Mouse (Mus musculus) testis, adult 2 months (tissue): ENCODE data around the gene Ipmk. TPM values are rescaled to one million over a fixed set of nuclear protein-coding genes. Genes with fewer than 3 reads are reported as not detected.

Experiments used
- H3K27ac ChIP-seq: fragments of 200-500 bp; 2 replicates; pipeline ENCODE4 v1.5.1; 2012; ENCODE audit warnings: low read depth, low read length; ENCODE audit not compliant: control insufficient read depth, insufficient read depth
- H3K27me3 ChIP-seq: fragments of 200-500 bp; 2 replicates; pipeline ENCODE4 v1.6.1; 2012; ENCODE audit warnings: mild to moderate bottlenecking, low read length, moderate library complexity; ENCODE audit not compliant: control insufficient read depth, insufficient read depth
- H3K36me3 ChIP-seq: fragments of 200-500 bp; 2 replicates; pipeline ENCODE4 v1.6.1; 2012; ENCODE audit warnings: mild to moderate bottlenecking, low read length; ENCODE audit not compliant: control insufficient read depth, insufficient read depth
- H3K4me1 ChIP-seq: fragments of 200-500 bp; 2 replicates; pipeline ENCODE4 v1.6.1; 2012; ENCODE audit warnings: low read length; ENCODE audit not compliant: control insufficient read depth, insufficient read depth
- H3K4me3 ChIP-seq: fragments of 200-500 bp; 2 replicates; pipeline ENCODE4 v1.5.1; 2012; ENCODE audit warnings: low read depth, mild to moderate bottlenecking, low read length, moderate library complexity, mixed read lengths; ENCODE audit not compliant: control insufficient read depth
- CTCF ChIP-seq: fragments of 200-500 bp; IDR thresholded peaks from 2 replicates; pipeline ENCODE4 v1.5.1; 2012; ENCODE audit warnings: low read depth, mild to moderate bottlenecking, inconsistent platforms, low read length, moderate library complexity; ENCODE audit not compliant: control insufficient read depth, insufficient read depth, insufficient replicate concordance
- POLR2A ChIP-seq: fragments of 200-500 bp; IDR thresholded peaks from 2 replicates; pipeline ENCODE4 v1.6.1; 2012; ENCODE audit warnings: low read depth, mild to moderate bottlenecking, inconsistent platforms, low read length, moderate library complexity; ENCODE audit not compliant: control insufficient read depth
- polyA plus RNA-seq: library from polyadenylated mRNA; depleted of rRNA; stranded (reverse); fragments of >200 nt; gene quantifications from 2 replicates; pipeline ENCODE4 v1.2.3, GENCODE M21; 2012

The Ipmk gene
- polyA plus RNA-seq, 1 experiment, result 5.3 TPM

- Histone ChIP-seq H3K27ac (no peak overlapping the region), H3K4me1 (no peaks in the 10 kb centered on the region), H3K36me3 (peaks cover 1% of the 10 kb centered on the region), H3K4me3 (no peak overlapping the region), H3K27me3 (no peaks in the 10 kb centered on the region)
- TF ChIP-seq POLR2A (no peak), CTCF (no peak)
Measured at GRCm38 (mm10) chr10:71361044-71361443, 13.5 kb downstream of the Ipmk start.

- Histone ChIP-seq H3K36me3 (peaks cover 1% of the 10 kb centered on the region), H3K4me1 (no peaks in the 10 kb centered on the region), H3K4me3 (no peak overlapping the region), H3K27me3 (no peaks in the 10 kb centered on the region), H3K27ac (no peak overlapping the region)
- TF ChIP-seq POLR2A, result no peak
- TF ChIP-seq CTCF, result no peak
Measured at GRCm38 (mm10) chr10:71361836-71362562, 14.4 kb downstream of the Ipmk start.

GRCm38 (mm10) chr10:71363440-71363839 lies 15.9 kb downstream of the Ipmk start:
- no peak overlapping the region for H3K4me3 ChIP-seq
- TF ChIP-seq CTCF (no peak), POLR2A (no peak)
- H3K27me3 ChIP-seq, result no peaks in the 10 kb centered on the region
- no peak overlapping the region for H3K27ac ChIP-seq
- no peaks in the 10 kb centered on the region for H3K4me1 ChIP-seq
- H3K36me3 ChIP-seq, result peaks cover 1% of the 10 kb centered on the region

- no peaks in the 10 kb centered on the region for H3K27me3 ChIP-seq
- no peak overlapping the region for H3K4me3 ChIP-seq
- TF ChIP-seq CTCF (no peak), POLR2A (no peak)
- peaks cover 1% of the 10 kb centered on the region for H3K36me3 ChIP-seq
- no peaks in the 10 kb centered on the region for H3K4me1 ChIP-seq
- H3K27ac ChIP-seq, result no peak overlapping the region
Measured at GRCm38 (mm10) chr10:71363858-71364257, 16.3 kb downstream of the Ipmk start.

GRCm38 (mm10) chr10:71368128-71368940 lies 20.8 kb downstream of the Ipmk start:
- Histone ChIP-seq H3K27me3 (no peaks in the 10 kb centered on the region), H3K4me3 (no peak overlapping the region), H3K4me1 (no peaks in the 10 kb centered on the region), H3K36me3 (peaks cover 1% of the 10 kb centered on the region), H3K27ac (no peak overlapping the region)
- no peak for TF ChIP-seq POLR2A
- TF ChIP-seq CTCF, result no peak

- Histone ChIP-seq H3K27me3 (no peaks in the 10 kb centered on the region), H3K4me3 (no peak overlapping the region), H3K36me3 (peaks cover 1% of the 10 kb centered on the region; the same call in 1 of the 2 replicates), H3K4me1 (no peaks in the 10 kb centered on the region), H3K27ac (no peak overlapping the region)
- TF ChIP-seq POLR2A (no peak), CTCF (no peak)
Measured at GRCm38 (mm10) chr10:71369466-71369865, 21.9 kb downstream of the Ipmk start.

GRCm38 (mm10) chr10:71371881-71372280 lies 24.3 kb downstream of the Ipmk start:
- H3K4me1 ChIP-seq, result no peaks in the 10 kb centered on the region
- TF ChIP-seq POLR2A, result no peak
- TF ChIP-seq CTCF, result no peak
- H3K36me3 ChIP-seq, result no peaks in the 10 kb centered on the region
- no peak overlapping the region for H3K4me3 ChIP-seq
- H3K27ac ChIP-seq, result no peak overlapping the region
- H3K27me3 ChIP-seq, result no peaks in the 10 kb centered on the region
